21 mouse cellular contexts compared by ENCODE assay signal in the genomic region with DNA sequence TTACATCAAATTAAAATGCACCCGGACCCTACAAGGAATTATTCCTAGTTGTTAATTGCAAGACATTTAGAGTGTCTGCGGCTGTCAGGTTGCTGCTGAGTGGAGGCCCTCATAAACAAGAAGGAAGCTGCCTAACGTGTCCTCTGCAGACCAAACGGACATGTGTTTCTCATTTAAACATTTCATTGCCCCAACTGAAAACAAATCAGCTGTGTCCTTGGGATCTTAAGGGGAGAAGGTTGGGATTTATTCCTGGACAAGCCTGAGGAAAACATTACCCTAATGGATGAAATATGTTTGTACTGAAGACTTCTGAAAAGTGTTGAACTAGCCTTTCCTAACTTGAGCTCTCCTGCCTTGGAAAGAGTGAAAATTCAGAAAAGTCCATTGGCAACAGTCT.
A peak's percentile ranks its signal among the peaks of the same experiment; 100 is the strongest.
DNase-seq lines count a peak whose midpoint lies in the region; ATAC-seq and TF ChIP-seq lines count a peak whose summit lies in the region.
"Had no signal": no experiment of that assay in that cellular context is flagged by ENCODE, and none has a peak within 500 bp of the region (broad histone marks: within the 10 kb centered on the region; RNA-seq: fewer than 3 reads in every experiment).

No protein-coding gene starts in this region.

- H3K9me3 ChIP-seq in kidney, postnatal 0 days (replicated peaks; ENCODE audit: low read length): no peaks in the 10 kb centered on the region
- H3K9me3 ChIP-seq: forebrain, embryonic 15.5 days; heart, embryonic 13.5 days; megakaryocyte, embryonic 14.5 days had no signal

- H3K9ac ChIP-seq in kidney, postnatal 0 days (ENCODE audit: low read depth, low read length): no peak overlapping the region
- H3K9ac ChIP-seq: forebrain, embryonic 15.5 days; heart, embryonic 13.5 days had no signal

- H3K4me1 ChIP-seq in kidney, postnatal 0 days (replicated peaks; ENCODE audit: insufficient read depth, low read length): no peaks in the 10 kb centered on the region
- H3K4me1 ChIP-seq: forebrain, embryonic 15.5 days; heart, embryonic 13.5 days; megakaryocyte, embryonic 14.5 days had no signal

- ATAC-seq in kidney, postnatal 0 days (replicated peaks; ENCODE audit: low FRiP score, low read depth): no peak
- ATAC-seq: forebrain, embryonic 15.5 days; hindbrain, embryonic 16.5 days; intestine, postnatal 0 days; midbrain, embryonic 16.5 days; Patski had no signal

- H3K27me3 ChIP-seq in kidney, postnatal 0 days (ENCODE audit: insufficient read depth, low read length): no peaks in the 10 kb centered on the region
- H3K27me3 ChIP-seq: forebrain, embryonic 15.5 days; heart, embryonic 13.5 days; megakaryocyte, embryonic 14.5 days; Patski had no signal

- H3K4me3 ChIP-seq in kidney, postnatal 0 days (replicated peaks; ENCODE audit: low read depth, low read length): no peak overlapping the region
- H3K4me3 ChIP-seq: erythroblast, embryonic 14.5 days; forebrain, embryonic 15.5 days; heart, embryonic 13.5 days; megakaryocyte, embryonic 14.5 days had no signal

- H3K36me3 ChIP-seq in kidney, postnatal 0 days (ENCODE audit: insufficient read depth, low read length): no peaks in the 10 kb centered on the region
- H3K36me3 ChIP-seq: forebrain, embryonic 15.5 days; heart, embryonic 13.5 days had no signal

- no peak overlapping the region for H3K4me2 ChIP-seq in kidney, postnatal 0 days (ENCODE audit: low read length)
- H3K4me2 ChIP-seq: forebrain, embryonic 15.5 days; heart, embryonic 13.5 days had no signal

- no peak overlapping the region for H3K27ac ChIP-seq in kidney, postnatal 0 days
- H3K27ac ChIP-seq: forebrain, embryonic 15.5 days; heart, embryonic 13.5 days had no signal

- 39% methylated on average over 4 of the region's 4 CpGs for WGBS in kidney, postnatal 0 days

- no peak for TF ChIP-seq CTCF in kidney, postnatal 0 days (IDR thresholded peaks at IDR 0.05; ENCODE audit: low read depth)

- peak; percentile 24 for DNase-seq in kidney, postnatal 0 days (ENCODE audit: low spot score)
- no peak for DNase-seq in kidney, adult 11 months
- peak; percentile 55 for DNase-seq in embryo, embryonic 11 days
- DNase-seq in fibroblast of lung, adult 2 months (ENCODE audit: low read depth): peak; percentile 46
- DNase-seq in skeletal muscle tissue, adult 2 months (ENCODE audit: low read depth, low spot score): peak; percentile 69
- DNase-seq in adrenal gland, adult 18-20 months (ENCODE audit: low spot score in 2 of 2): no peak
- no peak for DNase-seq in Muller cell, postnatal 12 days (ENCODE audit: inconsistent ontology term)
- DNase-seq: adrenal gland, postnatal 14 days; cerebellum, postnatal 36 days; lung, adult 18-20 months; lung, postnatal 14 days; right cerebral cortex, postnatal 25 days; thymus, postnatal 14 days had no signal

Comparison
In these comparisons a context has a peak if more than half of its experiments do, and no peak if none do; other contexts are left out.
1. DNase-seq: peak in kidney, postnatal 0 days (single experiment), embryo, embryonic 11 days (single experiment), fibroblast of lung, adult 2 months (single experiment) and skeletal muscle tissue, adult 2 months (single experiment); none in kidney, adult 11 months (single experiment), adrenal gland, adult 18-20 months (0 of 2) and Muller cell, postnatal 12 days (single experiment).